Mouse (Mus musculus) limb, embryonic 14.5 days (tissue): ENCODE measurements around the gene Gpr31b. TPM values are rescaled to one million over a fixed set of nuclear protein-coding genes. Genes with fewer than 3 reads are reported as not detected.
"Not testable (repeated sequence)": the region's sequence is repeated elsewhere in the genome, so short reads cannot be mapped to it uniquely, and the experiment has no call there.

ENCODE experiments used
- ATAC-seq: fragments of 200-750 bp; cut with Nextera tagmentation; 2 replicates; pipeline ENCODE4 v1.8.0; 2017; ENCODE audit warnings: low read depth, moderate number of reproducible peaks, moderate TSS enrichment; ENCODE audit not compliant: low FRiP score
- DNase-seq: peaks from one replicate; pipeline ENCODE4 v3.0.0-alpha.2; 2015; ENCODE audit warnings: low spot score
- H3K27ac ChIP-seq: fragments of 300-500 bp; sonication (generic); replicated peaks from 2 replicates; pipeline ENCODE4 v1.5.1; 2014; ENCODE audit warnings: low read depth, mild to moderate bottlenecking, low read length, moderate library complexity, mixed read lengths
- H3K27me3 ChIP-seq: fragments of 300-500 bp; sonication (generic); 2 replicates; pipeline ENCODE4 v1.6.1; 2014; ENCODE audit warnings: low read length, mixed read lengths; ENCODE audit not compliant: control insufficient read depth, insufficient read depth
- H3K36me3 ChIP-seq: fragments of 300-500 bp; sonication (generic); 2 replicates; pipeline ENCODE4 v1.6.1; 2014; ENCODE audit warnings: mild to moderate bottlenecking, low read length, moderate library complexity, mixed read lengths; ENCODE audit not compliant: control insufficient read depth, insufficient read depth
- H3K4me1 ChIP-seq: fragments of 300-500 bp; sonication (generic); 2 replicates; pipeline ENCODE4 v1.6.1; 2014; ENCODE audit warnings: antibody characterized with exemption, low read length, mixed read lengths; ENCODE audit not compliant: control insufficient read depth, insufficient read depth
- H3K4me2 ChIP-seq: fragments of 300-500 bp; sonication (generic); replicated peaks from 2 replicates; pipeline ENCODE4 v1.6.1; 2014; ENCODE audit warnings: low read depth, mild to moderate bottlenecking, low read length, moderate library complexity; ENCODE audit not compliant: severe bottlenecking
- H3K4me3 ChIP-seq: fragments of 300-500 bp; sonication (generic); replicated peaks from 2 replicates; pipeline ENCODE4 v1.5.1; 2014; ENCODE audit warnings: low read length
- H3K9ac ChIP-seq: fragments of 300-500 bp; sonication (generic); 2 replicates; pipeline ENCODE4 v1.6.1; 2014; ENCODE audit warnings: mild to moderate bottlenecking, low read depth, low read length, moderate library complexity; ENCODE audit not compliant: severe bottlenecking
- H3K9me3 ChIP-seq: fragments of 300-500 bp; sonication (generic); 2 replicates; pipeline ENCODE4 v1.6.1; 2016; ENCODE audit warnings: low read length; ENCODE audit not compliant: control insufficient read depth
- POLR2A ChIP-seq: fragments of 200-500 bp; IDR thresholded peaks from 2 replicates; pipeline ENCODE4 v1.8.0; 2012; ENCODE audit warnings: inconsistent platforms, mild to moderate bottlenecking, moderate library complexity, borderline replicate concordance; ENCODE audit not compliant: insufficient read depth, insufficient read length; ENCODE audit errors: extremely low read depth
- WGBS: fragments of 180-500 bp; shearing (Covaris S2); extraction: QIAGEN DNeasy Blood & Tissue Kit; methylation state at CpG from one replicate; pipeline ENCODE4 v1.1.7; 2014; 5-methylcytosine and 5-hydroxymethylcytosine counted together
- polyA plus RNA-seq, 2 experiments: library from polyadenylated mRNA; depleted of rRNA in 1 of 2; stranded (reverse) in 1 of 2; unstranded in 1 of 2; fragments of >200 nt; fragmentation: Nextera tagmentation in 1 of 2; extraction: Ambion mirVana in 1 of 2; gene quantifications; 2 replicates each; pipeline versions ENCODE4 v1.2.1 to v1.2.3; 2012 to 2014

Gpr31b gene
- polyA plus RNA-seq, 2 experiments: 0.06 TPM; not detected in 1

GRCm38 (mm10) chr17:13043846-13044673, 8.0 kb downstream of the Gpr31b start:
- H3K9me3 ChIP-seq, H3K4me3 ChIP-seq, H3K9ac ChIP-seq, H3K27ac ChIP-seq, H3K36me3 ChIP-seq, H3K4me2 ChIP-seq, H3K27me3 ChIP-seq, H3K4me1 ChIP-seq: not testable (repeated sequence)
- ATAC-seq (peak; percentile 72), DNase-seq (peak; percentile 79)
- 2% methylated on average over 3 of the region's 4 CpGs for WGBS

GRCm38 (mm10) chr17:13036627-13037192, 15.4 kb downstream of the Gpr31b start:
- H3K9me3 ChIP-seq, ATAC-seq, H3K9ac ChIP-seq, H3K27ac ChIP-seq, H3K27me3 ChIP-seq, H3K4me2 ChIP-seq, H3K4me1 ChIP-seq, DNase-seq, H3K4me3 ChIP-seq, H3K36me3 ChIP-seq: not testable (repeated sequence)
- WGBS: 89% methylated on average over 3 of the region's 12 CpGs

GRCm38 (mm10) chr17:13013316-13013715, 38.8 kb downstream of the Gpr31b start:
- no peak overlapping the region for H3K9ac ChIP-seq
- no peak for ATAC-seq
- peaks cover 45% of the 10 kb centered on the region for H3K36me3 ChIP-seq
- no peak overlapping the region for H3K4me2 ChIP-seq
- peaks cover 8% of the 10 kb centered on the region for H3K4me1 ChIP-seq
- no peak overlapping the region for H3K4me3 ChIP-seq
- no peaks in the 10 kb centered on the region for H3K9me3 ChIP-seq
- no peak for TF ChIP-seq POLR2A
- no peak for DNase-seq
- no peaks in the 10 kb centered on the region for H3K27me3 ChIP-seq
- WGBS: 82% methylated on average over 3 of the region's 3 CpGs
- H3K27ac ChIP-seq: no peak overlapping the region

- TF ChIP-seq POLR2A: no peak
- H3K27ac ChIP-seq: no peak overlapping the region
- DNase-seq (peak; percentile 78), ATAC-seq (no peak)
- H3K27me3 ChIP-seq: no peaks in the 10 kb centered on the region
- H3K4me3 ChIP-seq: no peak overlapping the region
- 33% methylated on average over 3 of the region's 3 CpGs for WGBS
- H3K4me1 ChIP-seq: peaks cover 8% of the 10 kb centered on the region
- H3K9me3 ChIP-seq: no peaks in the 10 kb centered on the region
- no peak overlapping the region for H3K4me2 ChIP-seq
- peaks cover 31% of the 10 kb centered on the region for H3K36me3 ChIP-seq
- H3K9ac ChIP-seq: no peak overlapping the region
Measured at GRCm38 (mm10) chr17:13009887-13010286, 42.2 kb downstream of the Gpr31b start.

- Histone ChIP-seq H3K36me3 (peaks cover 19% of the 10 kb centered on the region), H3K27ac (peak overlapping the region; percentile 73; the same call in 1 of the 2 replicates), H3K4me1 (peaks cover 8% of the 10 kb centered on the region), H3K4me2 (peak overlapping the region; percentile 76), H3K9ac (peak overlapping the region; percentile 73), H3K4me3 (peak overlapping the region; percentile 82), H3K9me3 (no peaks in the 10 kb centered on the region), H3K27me3 (no peaks in the 10 kb centered on the region)
- ATAC-seq (no peak), DNase-seq (no peak)
- no peak for TF ChIP-seq POLR2A
- 8% methylated on average over 10 of the region's 10 CpGs for WGBS
Measured at GRCm38 (mm10) chr17:13008528-13008927, 43.6 kb downstream of the Gpr31b start.
